Mouse (Mus musculus) heart, embryonic 11.5 days (tissue): ENCODE measurements around the gene Slc25a18. TPM values are rescaled to one million over a fixed set of nuclear protein-coding genes. Genes with fewer than 3 reads are reported as not detected.

Experiments used
- ATAC-seq: fragments of 200-750 bp; cut with Nextera tagmentation; replicated peaks from 2 replicates; pipeline ENCODE4 v1.8.0; 2017; ENCODE audit warnings: moderate library complexity; ENCODE audit not compliant: insufficient number of reproducible peaks, low FRiP score, low TSS enrichment
- H3K27ac ChIP-seq: fragments of 300-500 bp; sonication (generic); 2 replicates; pipeline ENCODE4 v1.5.1; 2014; ENCODE audit warnings: mild to moderate bottlenecking, low read depth, low read length
- H3K27me3 ChIP-seq: fragments of 300-500 bp; sonication (generic); 2 replicates; pipeline ENCODE4 v1.6.1; 2014; ENCODE audit warnings: mild to moderate bottlenecking, low read length, mixed read lengths; ENCODE audit not compliant: control insufficient read depth, insufficient read depth
- H3K36me3 ChIP-seq: fragments of 300-500 bp; sonication (generic); 2 replicates; pipeline ENCODE4 v1.6.1; 2014; ENCODE audit warnings: mild to moderate bottlenecking, low read length, moderate library complexity, mixed read lengths; ENCODE audit not compliant: control insufficient read depth, insufficient read depth
- H3K4me1 ChIP-seq: fragments of 300-500 bp; sonication (generic); 2 replicates; pipeline ENCODE4 v1.6.1; 2014; ENCODE audit warnings: low read length; ENCODE audit not compliant: control insufficient read depth, insufficient read depth
- H3K4me2 ChIP-seq: fragments of 300-500 bp; sonication (generic); 2 replicates; pipeline ENCODE4 v1.6.1; 2014; ENCODE audit warnings: mild to moderate bottlenecking, moderate library complexity
- H3K4me3 ChIP-seq: fragments of 300-500 bp; sonication (generic); 2 replicates; pipeline ENCODE4 v1.5.1; 2014; ENCODE audit warnings: low read depth, low read length
- H3K9ac ChIP-seq: fragments of 300-500 bp; sonication (generic); 2 replicates; pipeline ENCODE4 v1.6.1; 2014; ENCODE audit warnings: mild to moderate bottlenecking, low read depth, low read length, moderate library complexity
- H3K9me3 ChIP-seq: fragments of 300-500 bp; sonication (generic); replicated peaks from 2 replicates; pipeline ENCODE4 v1.6.1; 2016; ENCODE audit warnings: low read length; ENCODE audit not compliant: control insufficient read depth
- WGBS: fragments of 180-500 bp; shearing (Covaris S2); extraction: QIAGEN DNeasy Blood & Tissue Kit; methylation state at CpG from one replicate; pipeline ENCODE4 v1.1.7; 2014; ENCODE audit not compliant: insufficient replicate concordance; 5-methylcytosine and 5-hydroxymethylcytosine counted together
- polyA plus RNA-seq: library from polyadenylated mRNA; unstranded; fragments of >200 nt; fragmentation: Nextera tagmentation; extraction: Ambion mirVana; gene quantifications from 2 replicates; pipeline ENCODE4 v1.2.1, GENCODE M21; 2014

Slc25a18 gene
- polyA plus RNA-seq, 1 experiment from 2014 or later: 0.13 TPM

- Histone ChIP-seq H3K4me1 (peaks cover 4% of the 10 kb centered on the region; the same call in 1 of the 2 replicates), H3K4me3 (peak overlapping the region; percentile 71; the same call in 1 of the 2 replicates), H3K27me3 (no peaks in the 10 kb centered on the region), H3K9me3 (no peaks in the 10 kb centered on the region), H3K4me2 (peak overlapping the region; percentile 66; the same call in 1 of the 2 replicates), H3K27ac (peak overlapping the region; percentile 37; the same call in 1 of the 2 replicates), H3K9ac (no peak overlapping the region), H3K36me3 (peaks cover 7% of the 10 kb centered on the region)
- no peak for ATAC-seq
- WGBS: 71% methylated on average over 10 of the region's 10 CpGs
Measured at GRCm38 (mm10) chr6:120822937-120823614, 49.7 kb downstream of the Slc25a18 start.

GRCm38 (mm10) chr6:120830056-120830455, 56.7 kb downstream of the Slc25a18 start:
- 63% methylated on average over 1 of the region's 1 CpGs for WGBS
- no peak for ATAC-seq
- H3K36me3 ChIP-seq: no peaks in the 10 kb centered on the region
- no peaks in the 10 kb centered on the region for H3K27me3 ChIP-seq
- no peak overlapping the region for H3K4me3 ChIP-seq
- no peaks in the 10 kb centered on the region for H3K4me1 ChIP-seq
- H3K9me3 ChIP-seq: no peaks in the 10 kb centered on the region
- peak overlapping the region; percentile 86; the same call in 1 of the 2 replicates for H3K27ac ChIP-seq
- no peak overlapping the region for H3K4me2 ChIP-seq
- H3K9ac ChIP-seq: no peak overlapping the region

GRCm38 (mm10) chr6:120830866-120831608, 57.7 kb downstream of the Slc25a18 start:
- Histone ChIP-seq H3K9ac (no peak overlapping the region), H3K4me2 (no peak overlapping the region; the same call in 1 of the 2 replicates), H3K9me3 (no peaks in the 10 kb centered on the region), H3K27me3 (no peaks in the 10 kb centered on the region), H3K36me3 (no peaks in the 10 kb centered on the region), H3K27ac (peak overlapping the region; percentile 86), H3K4me3 (no peak overlapping the region), H3K4me1 (no peaks in the 10 kb centered on the region)
- 47% methylated on average over 4 of the region's 4 CpGs for WGBS
- peak; percentile 59 for ATAC-seq

GRCm38 (mm10) chr6:120832097-120832496, 58.7 kb downstream of the Slc25a18 start:
- H3K4me1 ChIP-seq: no peaks in the 10 kb centered on the region
- no peak overlapping the region for H3K9ac ChIP-seq
- no peaks in the 10 kb centered on the region for H3K27me3 ChIP-seq
- peak overlapping the region; percentile 86 for H3K27ac ChIP-seq
- H3K9me3 ChIP-seq: no peaks in the 10 kb centered on the region
- WGBS: 41% methylated on average over 4 of the region's 4 CpGs
- peak overlapping the region; percentile 5; the same call in 1 of the 2 replicates for H3K4me2 ChIP-seq
- H3K36me3 ChIP-seq: no peaks in the 10 kb centered on the region
- H3K4me3 ChIP-seq: no peak overlapping the region
- no peak; the same call in 1 of the 2 replicates for ATAC-seq

- no peak for ATAC-seq
- H3K27ac ChIP-seq: no peak overlapping the region
Measured at GRCm38 (mm10) chr6:120834766-120835321, 61.5 kb downstream of the Slc25a18 start.

GRCm38 (mm10) chr6:120835474-120836374, 62.3 kb downstream of the Slc25a18 start, which contains the start of gene Bcl2l13:
TSS of gene Bcl2l13 (plus strand) at chr6:120836212.
- peak within 1 kb of the TSS; percentile 97 for H3K27ac ChIP-seq
- peak; percentile 89 for ATAC-seq
- peak within 1 kb of the TSS; percentile 97 for H3K9ac ChIP-seq
- no peaks in the 10 kb centered on the region; the same call in 1 of the 2 replicates for H3K36me3 ChIP-seq
- no peaks in the 10 kb centered on the region for H3K9me3 ChIP-seq
- H3K4me3 ChIP-seq: peak within 1 kb of the TSS; percentile 82
- H3K4me2 ChIP-seq: peak within 1 kb of the TSS; percentile 59
- 5% methylated on average over 40 of the region's 40 CpGs for WGBS
- H3K4me1 ChIP-seq: no peaks in the 10 kb centered on the region
- no peaks in the 10 kb centered on the region for H3K27me3 ChIP-seq

More at GRCm38 (mm10) chr6:120834766-120835321, 61.5 kb downstream of the Slc25a18 start:
- Histone ChIP-seq H3K27me3 (no peaks in the 10 kb centered on the region), H3K4me2 (no peak overlapping the region), H3K4me3 (no peak overlapping the region), H3K9ac (no peak overlapping the region), H3K9me3 (no peaks in the 10 kb centered on the region), H3K4me1 (no peaks in the 10 kb centered on the region), H3K36me3 (no peaks in the 10 kb centered on the region; the same call in 1 of the 2 replicates)
- WGBS: 69% methylated on average over 4 of the region's 4 CpGs

GRCm38 (mm10) chr6:120836389-120837151, 63.2 kb downstream of the Slc25a18 start:
- Histone ChIP-seq H3K36me3 (no peaks in the 10 kb centered on the region; the same call in 1 of the 2 replicates), H3K27me3 (no peaks in the 10 kb centered on the region), H3K4me1 (no peaks in the 10 kb centered on the region), H3K4me3 (peak overlapping the region; percentile 82), H3K4me2 (peak overlapping the region; percentile 59), H3K9me3 (no peaks in the 10 kb centered on the region), H3K9ac (peak overlapping the region; percentile 97), H3K27ac (peak overlapping the region; percentile 97)
- ATAC-seq: peak; percentile 69
- WGBS: 3% methylated on average over 37 of the region's 37 CpGs
